Mouse (Mus musculus) ES-Bruce4 (cell line): ENCODE data around the gene Aloxe3.

Experiments used
- CTCF ChIP-seq: IDR thresholded peaks from one replicate; pipeline ENCODE4 v1.8.1; 2011; ENCODE audit warnings: low read depth, low read length
- EP300 ChIP-seq: IDR thresholded peaks from 2 replicates; pipeline ENCODE4 v1.6.1; 2011; ENCODE audit warnings: low read depth, low read length; ENCODE audit not compliant: insufficient read depth
- POLR2A ChIP-seq: IDR thresholded peaks from one replicate; pipeline ENCODE4 v1.8.1; 2011; ENCODE audit warnings: low read length; ENCODE audit not compliant: insufficient read depth

DNA sequence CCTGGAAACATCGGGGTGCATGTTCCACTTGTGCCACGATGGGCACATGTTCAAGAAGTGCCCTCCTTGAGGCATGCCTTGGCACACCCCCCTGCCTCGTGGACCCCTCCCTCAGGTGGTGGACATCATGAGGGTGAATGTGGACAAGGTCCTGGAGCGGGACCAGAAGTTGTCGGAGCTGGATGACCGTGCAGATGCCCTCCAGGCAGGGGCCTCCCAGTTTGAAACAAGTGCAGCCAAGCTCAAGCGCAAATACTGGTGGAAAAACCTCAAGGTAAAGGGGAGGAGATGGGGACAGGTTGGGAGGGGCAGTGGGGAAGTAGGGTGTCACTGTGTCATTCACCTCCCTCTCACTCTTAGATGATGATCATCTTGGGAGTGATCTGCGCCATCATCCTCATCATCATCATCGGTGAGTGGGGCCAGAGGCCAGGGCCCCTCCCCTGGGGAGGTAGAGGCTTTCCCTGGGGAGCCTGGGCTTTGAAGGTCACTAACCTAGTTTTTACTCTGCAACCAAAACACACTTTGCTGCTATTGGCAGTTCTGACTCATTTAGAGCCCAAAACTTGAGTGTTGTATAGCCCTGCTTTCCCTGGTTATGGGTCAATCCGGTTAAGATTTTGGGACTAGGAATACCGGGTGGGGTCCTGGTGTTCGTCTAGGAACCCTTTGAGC is 35.9 kb upstream of the Aloxe3 start:
- no peak for TF ChIP-seq CTCF
- no peak for TF ChIP-seq POLR2A
- no peak for TF ChIP-seq EP300
